Mouse (Mus musculus) forebrain, embryonic 15.5 days (tissue): ENCODE measurements around the gene Ergic3. TPM values are rescaled to one million over a fixed set of nuclear protein-coding genes. Genes with fewer than 3 reads are reported as not detected.

ENCODE experiments used
- ATAC-seq: fragments of 200-750 bp; cut with Nextera tagmentation; replicated peaks from 2 replicates; pipeline ENCODE4 v1.8.0; 2017; ENCODE audit warnings: mild to moderate bottlenecking, moderate TSS enrichment, moderate library complexity
- H3K27ac ChIP-seq: fragments of 300-500 bp; sonication (generic); replicated peaks from 2 replicates; pipeline ENCODE4 v1.5.1; 2015; ENCODE audit warnings: mild to moderate bottlenecking, inconsistent platforms
- H3K27me3 ChIP-seq: fragments of 300-500 bp; sonication (generic); 2 replicates; pipeline ENCODE4 v1.6.1; 2015; ENCODE audit warnings: inconsistent platforms
- H3K36me3 ChIP-seq: fragments of 300-500 bp; sonication (generic); 2 replicates; pipeline ENCODE4 v1.6.1; 2015; ENCODE audit warnings: mild to moderate bottlenecking, inconsistent platforms
- H3K4me1 ChIP-seq: fragments of 300-500 bp; sonication (generic); 2 replicates; pipeline ENCODE4 v1.6.1; 2015; ENCODE audit warnings: inconsistent platforms
- H3K4me2 ChIP-seq: fragments of 300-500 bp; sonication (generic); replicated peaks from 2 replicates; pipeline ENCODE4 v1.6.1; 2015; ENCODE audit warnings: mild to moderate bottlenecking, inconsistent platforms
- H3K4me3 ChIP-seq: fragments of 300-500 bp; sonication (generic); 2 replicates; pipeline ENCODE4 v1.5.1; 2015; ENCODE audit warnings: mild to moderate bottlenecking, inconsistent platforms
- H3K9ac ChIP-seq: fragments of 300-500 bp; sonication (generic); replicated peaks from 2 replicates; pipeline ENCODE4 v1.6.1; 2015; ENCODE audit warnings: mild to moderate bottlenecking, inconsistent platforms
- H3K9me3 ChIP-seq: fragments of 300-500 bp; sonication (generic); 2 replicates; pipeline ENCODE4 v1.6.1; 2016; ENCODE audit warnings: inconsistent platforms
- WGBS: fragments of 180-500 bp; shearing (Covaris S2); methylation state at CpG from one replicate; pipeline ENCODE4 v1.1.7; 2015; ENCODE audit warnings: mixed read lengths; 5-methylcytosine and 5-hydroxymethylcytosine counted together
- polyA plus RNA-seq: library from polyadenylated mRNA; unstranded; fragments of >200 nt; fragmentation: Nextera tagmentation; extraction: Ambion mirVana; gene quantifications from 2 replicates; pipeline ENCODE4 v1.2.1, GENCODE M21; 2015

The Ergic3 gene
- polyA plus RNA-seq, 1 experiment from 2014 or later, result 364 TPM

DNA sequence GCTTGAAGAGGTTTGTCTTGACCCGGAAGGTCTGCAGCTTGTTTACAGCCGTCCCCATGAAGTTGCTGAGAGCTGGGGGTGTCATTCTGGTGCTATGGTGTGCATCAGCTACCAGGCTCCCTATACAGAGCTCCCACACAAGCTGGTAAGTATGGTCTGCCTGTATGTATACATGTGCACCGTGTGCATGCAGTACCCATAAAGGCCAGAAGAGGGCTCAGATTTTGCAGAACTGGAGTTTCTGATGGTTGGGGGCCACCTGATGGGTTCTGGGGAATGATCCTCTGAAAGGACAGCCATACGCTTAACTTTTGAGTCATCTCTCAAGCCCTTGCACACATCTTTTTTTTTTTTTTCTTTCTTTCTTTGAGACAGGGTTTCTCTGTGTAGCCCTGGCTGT lies 2.5 kb upstream of the Ergic3 start:
- 87% methylated on average over 4 of the region's 4 CpGs for WGBS
- no peaks in the 10 kb centered on the region for H3K27me3 ChIP-seq
- H3K36me3 ChIP-seq, result peaks cover 8% of the 10 kb centered on the region
- H3K27ac ChIP-seq, result no peak overlapping the region
- peaks cover 12% of the 10 kb centered on the region for H3K4me1 ChIP-seq
- H3K9ac ChIP-seq, result no peak overlapping the region
- no peaks in the 10 kb centered on the region for H3K9me3 ChIP-seq
- no peak overlapping the region for H3K4me2 ChIP-seq
- ATAC-seq, result no peak
- no peak overlapping the region for H3K4me3 ChIP-seq

DNA sequence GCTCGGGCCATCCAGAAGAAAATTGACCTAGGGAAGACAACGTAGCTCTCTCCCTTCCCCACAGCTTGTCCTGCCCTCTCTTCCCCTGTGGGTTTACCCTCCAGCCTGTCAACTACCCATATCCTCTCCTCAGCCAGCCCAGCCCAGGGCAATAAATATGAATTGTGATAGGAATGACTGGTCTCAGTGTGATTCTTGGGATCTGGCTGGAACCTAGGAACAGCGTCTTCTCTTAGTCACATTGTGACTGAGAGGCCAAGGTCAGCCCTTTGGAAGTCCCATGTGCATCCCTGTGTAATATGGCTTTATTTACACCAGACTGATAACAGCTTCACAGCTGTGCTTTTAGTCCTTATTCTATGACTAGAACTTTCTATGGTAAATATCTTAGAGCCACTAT lies 10.3 kb downstream of the Ergic3 start:
- H3K27me3 ChIP-seq, result no peaks in the 10 kb centered on the region
- no peak overlapping the region for H3K4me3 ChIP-seq
- H3K4me1 ChIP-seq, result no peaks in the 10 kb centered on the region
- no peaks in the 10 kb centered on the region for H3K9me3 ChIP-seq
- H3K9ac ChIP-seq, result no peak overlapping the region
- H3K4me2 ChIP-seq, result no peak overlapping the region
- ATAC-seq, result no peak
- no peak overlapping the region for H3K27ac ChIP-seq
- 88% methylated on average over 3 of the region's 3 CpGs for WGBS
- H3K36me3 ChIP-seq, result peaks cover 72% of the 10 kb centered on the region

DNA sequence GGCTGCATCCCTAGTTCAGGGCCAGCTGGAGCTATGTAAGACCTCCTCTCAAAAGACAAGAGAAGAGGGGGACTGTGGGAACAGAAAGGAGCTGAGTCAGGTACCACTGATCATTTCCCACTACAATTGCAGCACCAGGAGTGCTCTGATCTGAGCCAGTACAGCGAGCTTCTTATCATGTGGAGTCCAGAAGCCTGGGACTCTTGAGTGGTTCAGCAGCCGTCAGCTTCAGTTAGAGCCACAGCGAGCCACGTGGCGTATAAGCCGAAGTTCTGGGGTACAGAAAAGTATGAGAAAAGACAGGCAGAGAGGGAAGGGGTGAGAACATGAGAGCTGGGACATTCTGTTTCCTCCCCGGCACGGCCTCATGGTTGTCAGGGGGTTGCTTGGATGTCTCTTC lies 13.4 kb downstream of the Ergic3 start:
- H3K4me3 ChIP-seq, result no peak overlapping the region
- no peak overlapping the region for H3K4me2 ChIP-seq
- ATAC-seq, result no peak
- H3K9ac ChIP-seq, result no peak overlapping the region
- peaks cover 41% of the 10 kb centered on the region for H3K36me3 ChIP-seq
- no peaks in the 10 kb centered on the region for H3K9me3 ChIP-seq
- no peaks in the 10 kb centered on the region for H3K4me1 ChIP-seq
- H3K27me3 ChIP-seq, result no peaks in the 10 kb centered on the region
- H3K27ac ChIP-seq, result no peak overlapping the region
- WGBS, result 91% methylated on average over 8 of the region's 8 CpGs

DNA sequence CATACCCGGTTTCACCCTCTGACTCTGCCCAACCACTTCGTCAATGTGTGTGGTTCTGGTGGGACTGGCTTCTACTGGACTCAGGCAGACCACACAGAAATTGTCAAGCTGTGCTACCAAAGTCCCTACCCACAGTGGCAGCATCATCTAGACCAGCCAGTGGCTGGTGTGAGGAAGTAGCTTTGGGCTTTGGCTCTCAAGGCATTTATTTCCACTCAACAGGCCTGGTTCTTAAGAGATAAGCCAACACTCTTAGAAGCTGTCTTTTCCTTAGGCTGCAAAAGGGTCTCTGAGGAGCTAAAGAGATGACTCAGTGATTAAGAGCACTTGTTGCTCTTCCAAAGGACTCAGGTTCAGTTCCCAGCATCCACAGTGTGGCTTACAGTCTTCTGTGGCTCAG lies 13.9 kb downstream of the Ergic3 start:
- 89% methylated on average over 2 of the region's 2 CpGs for WGBS
- no peaks in the 10 kb centered on the region for H3K27me3 ChIP-seq
- H3K4me1 ChIP-seq, result no peaks in the 10 kb centered on the region
- H3K27ac ChIP-seq, result no peak overlapping the region
- H3K4me2 ChIP-seq, result no peak overlapping the region
- peaks cover 35% of the 10 kb centered on the region for H3K36me3 ChIP-seq
- no peak overlapping the region for H3K9ac ChIP-seq
- H3K9me3 ChIP-seq, result no peaks in the 10 kb centered on the region
- no peak overlapping the region for H3K4me3 ChIP-seq
- ATAC-seq, result no peak

- H3K4me3 ChIP-seq, result no peak overlapping the region
- H3K4me2 ChIP-seq, result no peak overlapping the region
- no peaks in the 10 kb centered on the region; the same call in 1 of the 2 replicates for H3K36me3 ChIP-seq
- no peaks in the 10 kb centered on the region for H3K27me3 ChIP-seq
- H3K27ac ChIP-seq, result no peak overlapping the region
- no peak overlapping the region for H3K9ac ChIP-seq
- no peaks in the 10 kb centered on the region for H3K4me1 ChIP-seq
- no peaks in the 10 kb centered on the region for H3K9me3 ChIP-seq
- ATAC-seq, result no peak
Observed at GRCm38 (mm10) chr2:156025482-156025881, 17.6 kb downstream of the Ergic3 start.

DNA sequence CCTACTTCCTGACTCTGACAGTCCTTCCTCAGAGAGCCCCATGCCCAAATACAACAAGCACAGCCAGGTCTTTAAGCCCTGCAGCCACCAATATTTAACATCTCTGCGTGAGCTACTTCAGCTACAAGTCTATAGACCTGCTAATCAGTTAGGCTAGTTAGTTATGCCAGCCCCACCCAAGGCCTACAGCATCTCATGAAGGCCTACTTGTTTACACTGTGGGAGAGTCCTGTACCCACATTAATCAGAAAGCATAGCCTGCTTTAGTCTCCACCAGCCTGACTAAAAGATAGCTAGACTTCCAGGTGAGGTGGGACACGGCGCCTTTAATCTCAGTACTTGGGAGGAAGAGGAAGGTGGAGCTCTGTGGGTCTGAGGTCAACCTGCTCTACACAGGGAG lies 31.5 kb downstream of the Ergic3 start:
- Histone ChIP-seq H3K36me3 (no peaks in the 10 kb centered on the region), H3K4me3 (no peak overlapping the region), H3K27me3 (no peaks in the 10 kb centered on the region), H3K4me1 (no peaks in the 10 kb centered on the region), H3K9me3 (no peaks in the 10 kb centered on the region), H3K27ac (no peak overlapping the region), H3K9ac (no peak overlapping the region), H3K4me2 (no peak overlapping the region)
- 98% methylated on average over 3 of the region's 3 CpGs for WGBS
- no peak for ATAC-seq

- Histone ChIP-seq H3K27ac (no peak overlapping the region), H3K4me1 (no peaks in the 10 kb centered on the region), H3K4me2 (no peak overlapping the region), H3K27me3 (no peaks in the 10 kb centered on the region), H3K36me3 (no peaks in the 10 kb centered on the region), H3K4me3 (no peak overlapping the region), H3K9ac (no peak overlapping the region), H3K9me3 (no peaks in the 10 kb centered on the region)
- 79% methylated on average over 8 of the region's 8 CpGs for WGBS
- ATAC-seq, result no peak
Observed at GRCm38 (mm10) chr2:156042903-156043302, 35.1 kb downstream of the Ergic3 start.

DNA sequence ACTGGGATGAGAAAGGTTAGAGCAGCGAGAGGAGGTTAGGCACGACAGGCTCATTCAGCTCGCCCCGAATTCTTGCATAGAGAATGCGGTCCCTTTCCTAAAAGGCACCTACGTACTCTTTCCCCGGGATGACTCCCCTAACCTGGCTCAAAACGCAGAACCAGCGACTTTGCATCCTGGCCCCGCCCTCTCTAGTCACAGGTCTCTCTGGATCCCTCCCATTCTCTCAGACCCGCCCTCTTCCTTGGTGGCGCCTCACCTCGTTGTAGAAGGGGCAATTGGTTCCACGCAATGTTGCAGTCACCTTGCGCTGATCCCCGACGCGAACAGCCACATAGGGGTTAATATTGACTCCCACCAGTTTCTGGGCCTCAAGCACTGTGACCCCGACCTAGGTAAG lies 40.1 kb downstream of the Ergic3 start:
- Histone ChIP-seq H3K27ac (no peak overlapping the region), H3K9ac (no peak overlapping the region), H3K9me3 (no peaks in the 10 kb centered on the region), H3K36me3 (no peaks in the 10 kb centered on the region), H3K27me3 (no peaks in the 10 kb centered on the region), H3K4me1 (no peaks in the 10 kb centered on the region), H3K4me2 (no peak overlapping the region), H3K4me3 (no peak overlapping the region)
- WGBS, result 9% methylated on average over 19 of the region's 19 CpGs
- no peak for ATAC-seq

DNA sequence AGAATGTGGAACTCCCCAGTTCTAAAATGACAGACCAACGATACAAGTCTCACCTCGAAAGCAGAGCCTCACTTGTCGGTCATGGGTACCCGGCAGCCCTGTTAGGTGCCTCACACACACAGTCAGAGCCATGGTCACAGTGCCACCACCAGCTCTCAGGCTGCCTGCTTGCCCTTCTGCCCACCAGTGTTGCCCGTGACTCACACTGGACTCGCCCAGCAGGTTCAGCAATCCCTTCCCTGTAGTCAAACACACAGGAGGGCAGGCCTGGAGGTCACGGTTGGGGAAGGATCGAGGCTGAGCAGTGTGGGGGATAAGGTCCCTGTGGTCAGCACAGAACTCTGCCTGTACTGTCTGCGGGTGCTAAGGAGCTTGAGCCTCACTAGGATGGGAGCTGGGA lies 45.0 kb downstream of the Ergic3 start, which contains the start of gene Fer1l4:
TSS of gene Fer1l4 (minus strand) at position 132 of the 400 bp plus-strand sequence.
- H3K36me3 ChIP-seq, result no peaks in the 10 kb centered on the region
- WGBS, result 89% methylated on average over 9 of the region's 9 CpGs
- H3K27me3 ChIP-seq, result no peaks in the 10 kb centered on the region
- H3K9me3 ChIP-seq, result no peaks in the 10 kb centered on the region
- H3K9ac ChIP-seq, result no peak within 1 kb of the TSS
- no peak within 1 kb of the TSS for H3K27ac ChIP-seq
- H3K4me2 ChIP-seq, result no peak within 1 kb of the TSS
- H3K4me3 ChIP-seq, result no peak within 1 kb of the TSS
- no peaks in the 10 kb centered on the region for H3K4me1 ChIP-seq
- no peak for ATAC-seq

- Histone ChIP-seq H3K27me3 (no peaks in the 10 kb centered on the region), H3K4me2 (peak within 1 kb of the TSS; percentile 91), H3K9me3 (no peaks in the 10 kb centered on the region), H3K4me1 (peaks cover 11% of the 10 kb centered on the region), H3K27ac (peak within 1 kb of the TSS; percentile 84), H3K36me3 (peaks cover 14% of the 10 kb centered on the region), H3K4me3 (peak within 1 kb of the TSS; percentile 76), H3K9ac (peak within 1 kb of the TSS; percentile 79)
- peak; percentile 82 for ATAC-seq
- under 1% methylated on average over 81 of the region's 81 CpGs for WGBS
Observed at GRCm38 (mm10) chr2:156065099-156066041, 57.5 kb downstream of the Ergic3 start, which contains the start of gene Spag4. TSS of gene Spag4 (plus strand) at chr2:156065175.

DNA sequence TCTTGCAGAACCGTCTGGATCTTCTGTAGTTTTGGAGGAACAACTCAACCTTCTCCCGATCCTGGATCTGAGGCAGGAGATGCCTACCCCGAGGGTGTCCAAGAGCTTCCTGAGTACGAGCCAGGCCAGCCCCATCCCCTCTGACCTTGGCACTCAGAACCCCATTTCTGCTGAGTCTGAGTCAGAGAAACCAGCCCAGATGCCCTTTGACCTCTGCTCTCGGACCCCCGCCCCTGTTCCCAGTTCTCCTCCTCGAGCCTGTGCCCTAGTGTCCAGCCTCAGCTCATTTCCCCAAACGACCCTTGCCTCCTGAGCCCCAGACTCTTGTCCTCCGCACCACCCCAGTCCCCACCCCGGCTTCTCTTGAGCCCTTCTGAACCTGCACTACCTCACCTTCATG lies 58.3 kb downstream of the Ergic3 start:
- H3K9me3 ChIP-seq, result no peaks in the 10 kb centered on the region
- 35% methylated on average over 10 of the region's 10 CpGs for WGBS
- peaks cover 11% of the 10 kb centered on the region for H3K4me1 ChIP-seq
- H3K4me2 ChIP-seq, result peak overlapping the region; percentile 91
- ATAC-seq, result no peak
- H3K27me3 ChIP-seq, result no peaks in the 10 kb centered on the region
- H3K4me3 ChIP-seq, result peak overlapping the region; percentile 76
- H3K36me3 ChIP-seq, result peaks cover 22% of the 10 kb centered on the region
- peak overlapping the region; percentile 79; the same call in 1 of the 2 replicates for H3K9ac ChIP-seq
- H3K27ac ChIP-seq, result no peak overlapping the region
